Mouse (Mus musculus) urinary bladder, postnatal 36 days (tissue): ENCODE data around the gene Rasgrf2.

Experiments
- DNase-seq, 2 experiments: peaks; one replicate each; pipeline ENCODE4 v3.0.0; 2022; ENCODE audit warnings: low spot score in 2 of 2, mixed read lengths in 1 of 2

Gene Rasgrf2

DNA sequence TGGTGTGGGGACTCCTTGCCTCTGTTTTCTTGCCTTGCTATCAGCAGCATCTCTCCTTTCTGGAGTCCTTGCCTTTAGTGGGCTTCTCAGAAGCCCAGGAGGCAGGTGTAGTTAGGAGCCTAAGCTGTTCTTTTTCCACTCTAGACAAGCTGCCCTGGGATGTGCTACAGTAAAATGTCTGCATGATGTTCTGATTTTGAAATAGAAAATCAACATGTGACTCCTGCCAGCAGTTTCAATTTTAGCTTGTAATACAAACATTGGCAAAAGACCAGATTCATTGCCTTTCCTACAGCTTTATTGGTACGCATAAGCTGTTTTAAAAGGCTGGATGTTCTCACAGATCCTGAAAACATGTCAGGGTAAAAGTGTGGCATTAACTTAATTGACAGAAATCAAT, 176.3 kb downstream of the Rasgrf2 start:
- no peak for DNase-seq

DNA sequence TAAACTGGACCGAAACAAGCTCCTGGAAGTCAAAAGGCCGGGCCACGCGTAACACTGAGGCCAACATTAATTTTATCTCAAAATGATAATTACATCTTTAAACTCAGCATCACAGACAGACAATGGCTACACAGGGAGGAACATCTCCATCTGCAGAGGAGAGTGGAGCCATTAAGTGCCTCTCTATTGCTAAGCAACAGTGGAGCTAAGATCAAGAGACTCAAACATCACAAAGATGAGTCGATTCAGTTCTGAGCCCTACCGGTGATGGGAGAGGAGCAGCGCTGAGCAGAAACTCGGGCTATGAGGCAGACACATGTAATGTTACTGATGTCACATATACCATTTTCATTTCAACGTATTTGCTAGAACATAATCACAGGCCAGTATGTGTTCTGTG, 191.3 kb downstream of the Rasgrf2 start:
- DNase-seq: no peak

DNA sequence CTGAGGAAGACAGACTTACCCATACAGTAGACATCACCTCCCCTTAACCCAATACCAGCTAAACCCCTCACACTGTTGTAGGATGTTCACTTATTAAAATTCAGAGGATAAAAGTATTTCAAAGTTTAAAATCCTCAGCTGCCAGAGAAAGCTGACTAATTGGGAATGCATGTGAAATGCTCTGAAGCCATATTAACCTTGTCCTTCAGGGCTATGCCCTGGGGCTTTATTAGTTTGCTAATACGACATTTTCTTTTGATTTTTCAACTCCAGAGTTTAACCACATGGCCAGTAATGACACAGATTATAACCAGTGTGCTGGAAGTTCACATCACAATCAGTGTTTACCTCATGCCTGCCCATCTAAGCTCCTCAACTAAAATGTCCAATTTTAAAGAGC, 192.6 kb downstream of the Rasgrf2 start:
- no peak for DNase-seq

DNA sequence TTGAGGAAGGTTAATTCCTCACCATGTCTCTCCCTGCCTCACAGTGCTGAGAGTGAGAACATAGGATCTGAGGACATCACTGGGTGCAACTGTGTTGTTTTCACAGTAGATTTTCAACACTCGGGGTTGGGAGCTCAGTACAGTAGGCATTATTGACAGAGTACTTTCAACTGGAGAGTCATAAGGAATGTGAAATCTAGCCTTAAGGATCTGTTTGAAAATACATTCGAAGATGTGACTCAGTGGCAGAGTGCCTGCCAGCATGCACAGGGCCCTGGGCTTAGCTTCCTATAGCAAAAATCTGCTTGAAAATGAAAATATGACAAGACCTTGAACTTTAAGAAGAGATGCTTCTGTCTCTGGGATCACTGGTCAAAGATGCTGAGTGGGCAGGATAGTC, 194.2 kb downstream of the Rasgrf2 start:
- DNase-seq: no peak

DNA sequence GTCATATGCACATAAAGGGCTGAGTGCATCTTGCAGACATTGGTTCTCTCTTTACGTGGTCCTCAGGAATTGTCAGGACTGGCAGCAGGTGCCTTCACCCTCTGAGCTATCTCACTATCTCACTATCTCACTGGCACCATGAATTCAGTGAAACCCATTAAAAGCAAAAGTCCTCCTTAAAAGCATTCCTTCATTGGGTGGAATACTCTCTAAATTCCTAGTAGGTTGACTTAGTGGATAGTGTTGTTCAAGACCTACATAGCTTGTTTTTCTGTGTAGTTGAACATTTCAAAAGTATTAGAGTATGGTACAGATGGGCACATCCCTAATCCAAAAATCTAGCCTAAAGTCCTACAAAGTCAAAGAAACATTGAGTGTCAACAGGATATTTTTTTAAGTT, 199.3 kb downstream of the Rasgrf2 start:
- no peak for DNase-seq

DNA sequence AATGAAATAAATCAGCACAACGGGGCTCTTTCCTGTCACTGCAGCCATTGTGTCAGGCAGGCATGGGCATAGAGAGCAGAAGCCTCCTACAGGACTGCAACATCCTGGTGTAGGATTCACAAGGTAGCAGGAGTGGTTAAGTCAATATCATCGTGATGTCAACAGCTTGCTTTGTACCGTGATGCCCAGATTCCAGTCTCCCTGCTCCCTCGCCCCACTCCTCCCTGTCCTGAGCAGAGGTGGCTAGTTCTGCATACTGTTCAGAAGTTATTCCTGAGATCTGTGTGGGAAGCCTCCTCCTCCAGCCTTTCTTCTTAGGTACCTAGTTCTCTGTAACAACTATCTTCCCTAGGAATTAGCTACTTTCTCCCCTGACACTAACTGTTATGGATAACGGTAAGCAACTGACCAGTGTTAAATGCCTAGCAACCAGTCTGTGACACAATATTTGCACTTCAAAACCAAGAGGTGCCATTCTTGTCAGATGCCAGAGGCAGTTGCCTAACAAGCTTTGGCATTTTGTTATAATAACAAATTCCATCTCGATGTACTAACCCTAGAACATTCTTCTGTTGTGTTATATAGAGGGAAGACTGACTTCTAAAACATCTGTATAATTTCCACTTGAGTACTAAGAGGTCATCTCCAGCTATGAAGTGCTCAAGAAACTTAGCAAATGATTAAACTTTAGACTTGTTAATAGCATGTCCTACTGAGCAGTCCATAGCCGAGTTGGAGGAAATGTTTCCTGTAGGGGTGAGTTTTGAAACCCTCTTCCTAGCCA, 201.3 kb downstream of the Rasgrf2 start:
- DNase-seq: no peak

DNA sequence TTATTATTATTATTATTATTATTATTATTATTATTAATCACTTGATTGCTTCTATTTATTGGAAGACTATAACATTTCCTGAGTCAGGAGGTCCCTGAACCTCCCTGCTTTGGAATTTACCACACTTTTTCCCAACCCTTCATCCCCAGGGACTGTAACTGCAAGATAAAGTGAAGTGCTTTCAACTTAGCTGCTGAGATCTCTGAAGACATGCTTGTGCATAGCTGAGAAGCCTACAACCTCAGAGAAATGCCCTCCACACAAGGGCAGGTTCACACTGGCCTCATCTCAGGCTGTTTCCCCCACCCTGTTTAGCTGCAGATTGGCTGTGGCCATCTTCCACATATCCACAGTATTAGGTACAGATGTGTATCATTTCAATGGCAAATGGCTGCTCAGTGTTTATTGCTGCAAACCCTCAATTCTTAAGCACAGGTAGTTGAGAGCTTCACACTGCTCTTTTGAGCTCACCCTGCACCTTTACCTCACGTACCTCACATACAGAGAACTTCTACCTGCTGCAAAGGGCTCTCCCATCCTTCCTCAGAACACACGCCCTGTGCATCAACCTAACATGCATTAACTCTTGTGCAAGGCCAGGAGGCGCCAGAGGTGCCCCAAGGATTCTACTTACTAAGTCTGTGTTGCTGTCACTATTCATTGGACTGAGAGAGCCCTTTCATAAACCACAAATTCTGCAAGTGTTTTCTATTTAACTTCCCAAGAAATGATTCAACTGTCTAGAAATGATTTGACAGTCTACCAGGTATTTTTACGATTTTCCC, 202.7 kb downstream of the Rasgrf2 start:
- DNase-seq: no peak

DNA sequence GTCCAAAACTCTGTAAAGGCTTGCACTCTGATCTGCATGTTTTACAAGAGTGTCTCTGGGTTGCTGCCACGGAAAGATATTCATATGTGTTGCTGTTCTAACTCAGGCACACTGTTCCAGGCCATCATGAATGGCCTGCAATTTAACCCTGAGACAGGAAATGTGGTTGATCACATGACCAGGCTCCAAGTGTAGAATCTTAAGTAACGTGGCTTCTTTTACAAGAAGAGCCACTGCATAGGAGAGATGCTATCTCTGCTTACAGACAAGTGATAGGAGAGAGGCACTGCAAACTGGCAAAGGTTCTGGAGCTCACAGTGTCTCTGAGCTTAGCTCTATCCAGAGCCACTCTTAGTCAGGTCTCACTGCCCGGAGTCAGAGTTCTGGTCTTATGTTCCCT, 210.4 kb downstream of the Rasgrf2 start:
- no peak for DNase-seq

DNA sequence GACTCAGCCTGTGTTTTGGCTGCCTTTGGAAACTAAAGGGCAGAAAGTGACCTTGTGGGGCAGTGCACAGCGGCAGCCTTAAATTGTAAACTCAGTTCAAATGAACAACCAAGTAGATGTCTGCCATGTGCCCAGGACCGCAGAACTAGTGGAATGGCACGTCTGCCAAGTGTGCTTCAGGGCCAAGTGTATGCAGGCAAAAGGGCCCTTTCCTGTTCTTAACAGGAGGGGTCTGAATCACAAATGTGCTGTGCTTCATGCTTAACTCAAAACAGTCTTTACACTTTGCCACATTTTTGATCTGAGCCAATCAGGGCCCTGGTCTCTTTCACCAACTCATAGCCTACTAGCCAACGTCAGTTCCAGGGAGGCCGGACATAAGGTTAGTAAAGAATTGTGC, 212.7 kb downstream of the Rasgrf2 start:
- DNase-seq: no peak

DNA sequence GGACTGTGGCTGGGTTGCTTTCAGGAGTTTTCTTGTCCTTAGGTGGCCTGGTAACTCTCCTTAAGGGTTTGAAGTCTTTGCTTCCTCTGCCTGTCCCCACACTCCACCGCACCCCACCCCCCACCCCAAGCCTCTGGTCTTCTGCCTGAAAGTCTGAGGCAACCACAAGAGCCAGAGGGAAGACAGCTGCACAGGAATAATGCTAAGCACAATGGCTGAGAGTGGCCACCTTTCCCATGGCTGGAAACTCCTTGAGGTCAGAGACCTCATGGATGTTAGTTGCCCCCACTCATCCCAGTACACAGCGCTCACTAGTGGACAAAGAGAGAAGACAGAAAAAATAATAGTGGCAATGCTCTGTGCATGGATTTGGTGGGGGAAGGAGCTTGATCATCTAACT, 213.6 kb downstream of the Rasgrf2 start:
- no peak for DNase-seq

DNA sequence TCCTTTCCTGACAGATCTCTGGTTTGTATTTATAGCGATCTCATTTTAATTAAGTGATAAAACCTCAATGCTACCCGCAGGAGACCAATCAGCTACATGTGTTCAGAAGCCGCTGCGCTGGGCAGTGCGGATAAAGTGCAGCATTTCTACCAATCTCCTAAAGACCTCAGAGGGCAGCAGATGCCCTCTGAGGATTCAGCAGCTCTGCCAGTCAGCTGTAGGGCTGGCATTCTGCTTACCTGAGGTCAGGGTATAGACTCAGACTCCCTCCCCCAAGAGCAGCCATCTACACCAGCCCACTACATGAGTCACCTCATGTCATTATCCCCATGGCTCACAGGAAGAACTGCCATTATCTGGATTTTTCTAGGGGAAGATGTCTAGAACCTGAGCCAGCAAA, 215.1 kb downstream of the Rasgrf2 start:
- DNase-seq: no peak

DNA sequence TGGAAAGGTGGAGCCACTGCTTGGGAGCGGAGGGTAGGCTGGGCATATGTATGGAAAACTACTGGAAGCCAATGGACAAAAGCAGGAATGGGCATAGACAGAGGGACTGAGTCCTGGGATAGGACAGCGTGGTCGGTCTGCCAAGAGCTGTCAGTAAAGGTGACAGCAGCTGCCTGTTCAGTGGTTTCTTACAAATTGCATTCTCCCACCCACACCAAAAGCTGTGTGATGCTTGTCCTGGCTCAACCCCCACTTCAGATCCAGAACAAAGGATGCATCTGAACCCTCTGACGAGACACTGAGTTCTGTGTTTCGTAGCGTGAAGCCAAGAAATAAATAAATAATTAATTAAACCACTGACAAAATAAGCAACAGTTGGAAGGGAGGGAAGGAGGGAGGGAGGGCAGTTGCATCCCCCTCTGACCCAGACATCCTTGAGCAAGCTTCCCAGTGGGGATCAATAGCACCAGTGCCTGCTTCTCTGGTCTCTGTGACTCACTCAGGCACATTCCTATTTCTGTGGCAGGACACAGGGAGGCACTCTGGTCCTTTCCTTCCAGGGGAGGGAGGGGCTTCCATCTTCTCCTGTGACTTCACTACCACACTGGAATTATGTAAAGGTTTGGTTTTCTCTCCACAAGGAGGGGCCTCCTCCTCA, 215.7 kb downstream of the Rasgrf2 start:
- no peak for DNase-seq

DNA sequence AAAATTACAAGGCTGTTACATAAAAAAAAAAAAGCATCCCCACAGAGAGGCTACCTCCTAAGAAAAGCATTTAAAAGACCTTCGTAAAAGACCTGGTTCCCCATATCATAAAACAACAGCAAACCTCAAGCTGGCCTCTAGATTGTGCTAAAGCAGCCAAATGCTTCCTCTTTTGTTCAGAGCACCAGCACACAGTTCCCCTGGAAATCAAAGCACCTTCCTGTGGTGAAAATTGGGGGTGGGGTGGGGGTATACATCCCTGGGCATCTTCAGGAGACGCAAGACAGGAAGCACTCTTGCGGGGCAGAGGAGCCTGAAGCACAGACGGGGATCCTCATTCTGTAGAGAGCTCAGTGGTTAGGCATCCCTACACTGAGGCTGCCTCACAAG, 216.3 kb downstream of the Rasgrf2 start:
- no peak for DNase-seq

DNA sequence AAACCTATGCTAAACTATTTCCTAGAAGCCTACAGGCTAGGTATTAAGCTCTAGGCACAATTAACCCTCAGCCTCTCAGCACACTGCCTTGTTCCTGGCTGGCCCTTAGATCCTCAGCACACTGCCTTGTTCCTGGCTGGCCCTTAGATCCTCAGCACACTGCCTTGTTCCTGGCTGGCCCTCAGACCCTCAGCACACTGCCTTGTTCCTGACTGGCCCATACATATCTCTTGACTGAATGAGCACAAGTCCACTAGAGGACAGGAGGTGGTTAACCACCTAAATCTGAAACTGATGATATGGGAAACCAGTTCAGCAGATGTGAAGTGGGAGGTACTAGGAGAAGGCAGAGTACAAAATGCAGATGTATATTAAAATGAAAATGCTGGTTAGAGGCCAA, 219.8 kb downstream of the Rasgrf2 start:
- no peak for DNase-seq

DNA sequence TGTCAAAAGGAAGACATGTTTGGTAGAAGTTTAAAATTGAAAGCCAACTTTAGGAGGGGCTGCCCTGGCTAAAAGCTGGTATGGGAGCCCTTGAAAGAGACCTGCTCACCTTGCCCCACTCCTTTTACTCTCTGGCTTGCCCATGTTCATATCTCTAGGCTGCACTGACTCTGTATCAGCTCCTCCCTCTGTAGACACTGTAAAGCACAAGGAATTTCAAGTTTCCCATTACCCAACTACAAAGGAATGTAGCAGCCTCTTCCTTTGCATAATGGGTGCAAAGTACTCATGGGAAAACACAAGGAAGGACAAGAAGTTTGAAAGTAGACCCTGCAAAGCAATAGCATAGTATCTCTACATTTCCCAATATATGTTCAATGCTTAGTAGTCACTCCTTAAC, 220.2 kb downstream of the Rasgrf2 start:
- DNase-seq: no peak

DNA sequence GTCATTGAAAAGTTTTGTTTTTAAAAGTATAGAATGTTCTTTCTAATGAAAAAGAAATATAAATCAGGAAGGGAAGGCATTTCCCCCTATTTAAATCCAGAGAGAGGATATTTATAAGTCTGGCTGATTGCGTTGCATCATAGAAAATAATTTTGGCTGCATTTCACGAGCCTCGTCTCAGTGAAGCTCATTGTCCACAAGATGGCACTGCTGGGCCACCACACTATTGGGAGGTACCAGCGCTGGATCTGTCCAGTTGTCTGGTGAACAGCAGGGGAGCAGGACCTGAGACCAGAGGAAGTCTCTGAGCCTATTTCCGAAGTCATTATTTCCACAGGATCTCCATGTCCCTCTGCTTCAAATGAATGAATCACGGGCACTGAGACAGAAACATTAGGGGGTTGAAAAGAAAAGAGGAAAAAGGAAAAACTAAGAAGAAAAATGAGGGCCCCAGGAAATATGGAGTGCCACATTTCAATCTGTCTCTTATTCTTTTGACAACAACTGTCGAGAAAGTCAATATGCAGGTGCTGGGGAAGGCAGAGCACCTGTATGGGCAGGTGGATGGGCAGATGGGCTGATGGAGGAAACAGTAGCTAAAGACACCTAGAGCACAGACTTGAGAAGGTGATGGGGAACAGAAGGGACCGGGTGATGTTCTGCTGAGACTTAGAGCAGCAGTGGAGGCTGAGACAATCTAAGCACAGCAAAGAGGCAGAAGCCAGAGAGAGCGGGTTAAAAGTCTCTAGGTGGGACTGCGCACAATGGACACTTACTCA, 223.1 kb downstream of the Rasgrf2 start:
- DNase-seq: peak; percentile 62 to 78

DNA sequence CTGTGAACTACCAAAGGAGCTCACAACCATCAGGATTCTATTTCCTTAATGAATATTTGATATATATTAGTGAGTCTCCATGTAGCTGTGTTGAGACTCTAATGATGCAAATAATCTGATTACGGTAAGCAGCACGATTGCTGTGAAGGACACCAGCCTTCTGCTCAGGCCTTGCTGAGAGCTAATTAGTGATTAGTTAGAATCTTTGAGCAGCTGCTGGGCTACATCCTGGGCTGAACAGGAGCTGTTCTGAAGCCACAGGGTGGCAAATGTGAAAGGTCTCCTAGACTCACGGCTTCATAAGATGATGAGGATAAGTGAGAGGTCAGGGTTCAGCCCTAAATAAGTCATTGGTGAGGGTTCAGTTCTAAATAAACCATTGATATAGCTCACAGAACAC, 225.1 kb downstream of the Rasgrf2 start:
- no peak for DNase-seq

DNA sequence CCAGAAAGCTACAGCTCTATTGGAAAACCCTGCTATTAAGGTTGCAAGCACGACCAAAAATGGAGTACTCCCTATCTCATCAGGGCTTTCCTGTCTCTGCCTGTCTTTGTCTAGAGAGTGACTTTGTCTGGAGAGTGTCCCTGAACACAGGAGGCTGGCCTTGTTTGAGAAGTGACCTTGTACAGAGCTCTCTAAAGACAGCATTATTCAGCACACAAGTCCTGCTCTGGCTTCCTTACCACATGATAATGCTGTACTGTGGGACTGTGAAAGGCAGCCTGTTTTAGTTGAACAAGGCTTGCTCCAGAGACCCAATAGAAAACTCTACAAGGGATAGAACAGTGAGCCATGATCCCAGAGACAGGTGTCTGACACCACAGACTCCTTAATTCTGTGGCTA, 235.0 kb downstream of the Rasgrf2 start:
- DNase-seq: no peak

DNA sequence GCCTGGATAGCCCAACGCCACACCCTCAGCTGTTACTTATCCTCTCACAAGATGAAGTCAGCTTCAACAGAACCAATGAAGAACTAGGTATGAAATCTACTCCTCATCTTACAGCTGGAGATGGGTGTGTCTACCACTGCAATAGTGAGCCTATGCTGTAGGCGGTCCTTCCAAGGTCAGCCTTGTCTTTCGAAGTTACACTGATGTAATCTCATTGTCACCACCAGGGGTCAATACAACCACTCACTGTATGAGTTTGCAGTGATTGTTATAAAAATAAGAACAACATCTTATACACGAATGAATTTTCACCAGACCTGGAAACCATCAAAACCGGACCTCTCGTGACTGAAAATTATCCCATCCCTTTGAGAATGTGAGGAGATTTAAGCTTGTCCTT, 238.3 kb downstream of the Rasgrf2 start:
- DNase-seq: no peak

DNA sequence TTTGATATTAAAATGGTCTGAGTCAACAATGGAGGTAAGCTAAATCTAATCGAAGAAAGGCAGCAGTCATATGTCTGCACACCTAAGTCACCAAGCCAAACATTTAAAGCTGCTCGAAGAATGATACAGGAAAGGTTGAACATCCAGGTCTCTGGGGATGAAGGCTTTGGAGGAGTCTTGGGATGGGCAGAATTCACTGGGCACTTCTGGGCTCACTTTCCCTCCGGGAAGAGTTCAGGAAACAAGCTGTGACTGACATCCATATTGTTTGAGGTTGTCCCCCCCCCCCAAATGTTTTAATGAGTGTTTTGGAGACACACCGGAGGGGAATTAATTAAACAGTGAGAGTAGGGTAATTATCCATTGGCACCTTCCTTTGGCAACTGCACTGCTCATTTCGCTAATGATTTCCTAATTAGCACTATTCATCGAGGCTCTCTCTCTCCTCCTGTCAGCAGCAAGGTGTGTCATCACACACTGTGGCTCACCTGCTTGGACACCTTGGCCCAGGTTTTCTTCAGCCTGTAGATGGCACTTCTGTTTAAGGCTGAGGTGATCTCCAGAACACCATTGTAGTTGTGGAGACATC, 241.3 kb downstream of the Rasgrf2 start:
- DNase-seq: no peak

DNA sequence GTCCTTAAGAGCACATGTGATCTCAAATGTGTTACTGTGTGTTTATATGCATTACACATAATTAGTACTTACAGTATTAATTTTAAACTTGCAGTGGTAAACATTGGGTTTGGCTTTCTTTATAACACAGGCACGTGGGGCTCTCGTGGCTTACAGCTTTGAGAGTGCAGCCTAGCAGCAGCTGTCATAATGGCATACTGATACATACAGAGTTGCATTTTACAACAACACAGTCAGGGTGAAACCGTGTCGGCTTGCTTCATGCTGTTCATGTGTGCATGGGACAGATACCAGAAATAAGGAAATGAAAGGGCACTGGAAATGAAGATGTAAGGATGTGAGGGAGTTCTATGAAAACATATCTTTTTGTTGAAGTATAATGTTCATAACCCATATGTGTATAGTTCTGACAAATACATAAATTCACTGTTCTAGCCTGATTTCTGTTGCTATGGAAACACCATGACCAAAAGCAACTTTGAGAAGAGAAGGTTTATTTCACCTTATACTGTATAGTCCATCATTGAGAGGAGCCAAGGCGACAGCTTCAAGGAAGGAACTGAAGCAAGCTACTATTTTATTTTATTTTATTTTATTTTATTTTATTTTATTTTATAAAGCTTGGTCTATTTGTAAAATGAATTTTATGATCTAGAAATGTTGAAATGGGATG, 246.6 kb downstream of the Rasgrf2 start:
- no peak for DNase-seq
